Mouse (Mus musculus) cortical plate, adult 2 months (tissue): ENCODE measurements around the gene Fbxw10.

ENCODE experiments used
- CTCF ChIP-seq: fragments of 200-500 bp; IDR thresholded peaks from 2 replicates; pipeline ENCODE4 v1.5.1; 2011; ENCODE audit warnings: mild to moderate bottlenecking, control low read depth, low read length; ENCODE audit not compliant: insufficient read depth; ENCODE audit errors: extremely low read depth
- POLR2A ChIP-seq: fragments of 200-500 bp; IDR thresholded peaks from 2 replicates; pipeline ENCODE4 v1.6.1; 2011; ENCODE audit warnings: mild to moderate bottlenecking, low read length, control low read depth; ENCODE audit not compliant: insufficient read depth; ENCODE audit errors: extremely low read depth

GRCm38 (mm10) chr11:62853334-62853733, 6.5 kb downstream of the Fbxw10 start:
- TF ChIP-seq CTCF (no peak), POLR2A (no peak)
